Mouse (Mus musculus) spleen, adult 2 months (tissue): ENCODE measurements around the gene Gm13279.
"Not testable (repeated sequence)": the region's sequence is repeated elsewhere in the genome, so short reads cannot be mapped to it uniquely, and the experiment has no call there.

ENCODE experiments used
- CTCF ChIP-seq: fragments of 200-500 bp; IDR thresholded peaks from 2 replicates; pipeline ENCODE4 v1.5.1; 2011; ENCODE audit warnings: mild to moderate bottlenecking, inconsistent platforms; ENCODE audit not compliant: insufficient read depth, insufficient read length, insufficient replicate concordance; ENCODE audit errors: extremely low read depth
- POLR2A ChIP-seq: fragments of 200-500 bp; IDR thresholded peaks from 2 replicates; pipeline ENCODE4 v1.6.1; 2011; ENCODE audit warnings: low read depth, low read length, inconsistent platforms

DNA sequence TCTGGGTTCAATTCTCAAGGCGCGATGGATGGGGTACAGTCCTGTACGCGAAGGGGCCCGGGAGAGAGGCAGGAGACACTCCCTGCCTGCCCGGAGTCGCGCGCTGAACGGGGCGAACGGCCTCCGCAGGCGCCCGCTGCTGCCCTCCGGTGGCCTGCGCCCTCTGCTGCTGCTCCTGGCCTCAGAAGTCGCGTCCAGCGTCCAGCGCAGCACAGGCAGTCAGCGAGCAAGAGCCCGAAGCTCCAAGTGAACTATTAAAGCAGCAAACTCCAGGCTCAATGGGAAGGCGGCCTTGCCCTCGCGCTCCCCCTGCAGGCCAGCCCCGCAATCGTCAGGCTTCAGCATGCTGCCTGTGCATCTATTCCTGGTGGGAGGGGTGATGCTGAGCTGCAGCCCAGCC, 36.8 kb upstream of the Gm13279 start:
- TF ChIP-seq POLR2A, CTCF: not testable (repeated sequence)
